Mouse (Mus musculus): ENCODE data around the gene Car6.

Car6 gene

DNA sequence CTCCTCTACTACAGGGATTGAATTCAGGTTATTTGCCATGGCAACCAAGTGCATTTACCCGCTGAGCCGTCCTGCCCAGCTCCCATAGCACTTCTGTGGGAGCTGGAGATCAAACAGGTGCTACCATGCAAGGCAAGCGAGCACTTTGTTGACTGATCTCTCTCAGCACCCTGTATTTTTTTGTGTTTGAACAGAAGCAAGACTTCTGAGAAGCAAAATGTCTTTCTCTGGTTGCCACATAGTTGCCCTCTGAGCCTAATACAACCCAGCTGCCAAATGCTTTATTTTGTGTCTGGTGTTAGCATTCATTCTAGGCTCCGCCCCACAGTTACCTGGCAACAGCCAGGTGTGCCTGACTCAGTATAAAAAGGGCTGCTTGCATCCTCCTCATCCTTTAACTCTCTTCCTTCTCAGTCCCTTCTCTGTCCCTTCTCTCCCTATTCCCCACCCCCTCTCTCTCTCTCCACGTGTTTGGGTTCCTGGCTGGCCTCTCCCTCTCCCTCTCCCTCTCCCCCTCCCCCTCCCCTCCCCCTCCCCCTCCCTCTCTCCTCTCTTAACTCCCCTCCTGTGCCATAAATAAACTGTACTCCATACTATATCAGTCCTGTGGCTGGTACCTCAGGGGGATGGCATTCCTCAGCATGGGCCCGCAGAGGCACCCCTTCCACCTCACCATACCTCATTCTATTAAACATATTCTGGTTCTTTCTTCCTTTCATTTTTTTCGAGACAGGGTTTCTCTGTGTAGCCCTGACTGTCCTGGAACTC lies 27.6 kb upstream of the Car6 start:
- no peak for DNase-seq

DNA sequence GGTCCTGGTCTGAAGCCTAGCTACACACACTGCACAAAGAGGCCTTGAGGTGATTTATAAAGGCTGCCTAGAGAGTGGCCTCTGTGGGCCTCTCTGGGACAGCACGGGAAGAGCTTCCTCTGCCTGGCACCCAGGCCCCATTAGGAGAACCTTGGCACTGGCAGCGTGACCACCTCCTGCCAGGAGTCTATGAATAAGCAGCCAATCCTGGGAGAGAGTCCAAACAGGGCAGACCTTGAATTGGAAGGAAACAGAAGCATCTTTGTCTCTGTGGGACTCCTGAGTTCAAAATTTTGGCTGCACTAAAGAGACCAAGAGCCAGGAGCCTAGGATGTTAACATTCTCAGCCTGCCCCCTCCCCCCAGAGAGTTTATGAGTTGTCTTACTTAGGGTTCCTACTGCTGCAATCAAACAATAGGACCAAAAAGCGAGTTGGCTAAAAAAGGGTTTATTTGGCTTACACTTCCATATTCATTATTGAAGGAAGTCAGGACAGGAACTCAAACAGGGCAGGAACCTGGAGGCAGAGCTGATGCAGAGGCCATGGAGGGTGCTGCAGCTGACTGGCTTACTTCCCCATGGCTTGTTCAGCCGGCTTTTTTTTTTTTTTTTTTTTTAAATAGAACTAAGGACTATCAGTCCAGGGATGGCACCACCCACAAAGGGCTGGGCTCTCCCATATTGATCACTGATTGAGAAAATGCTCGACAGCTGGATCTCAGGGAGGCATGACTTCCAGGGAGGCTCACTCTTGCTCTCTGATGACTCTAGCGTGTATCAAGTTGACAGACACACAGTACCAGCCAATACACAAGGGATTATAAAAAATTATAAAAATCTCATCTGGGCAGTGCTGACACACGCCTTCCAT lies 25.9 kb upstream of the Car6 start:
- DNase-seq = peak; percentile 90 to 93

DNA sequence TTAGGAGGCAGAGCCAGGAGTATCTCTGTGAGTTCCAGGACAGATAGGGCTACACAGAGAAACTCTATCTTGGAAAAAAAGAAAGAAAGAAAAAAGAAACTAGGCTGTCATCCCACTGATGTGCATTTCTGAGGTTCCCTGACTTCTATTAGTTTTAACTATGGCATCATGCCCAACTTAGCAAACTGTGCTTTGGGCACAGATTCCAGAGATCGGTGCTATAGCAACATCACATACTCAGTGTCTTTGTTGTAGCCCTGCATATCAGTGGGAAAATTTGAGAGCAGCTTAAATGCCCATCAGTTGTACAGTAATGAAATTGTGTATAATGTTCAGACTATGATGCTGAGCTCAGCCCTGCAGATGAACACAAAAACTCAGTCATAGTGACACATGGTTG lies 24.6 kb upstream of the Car6 start:
- no peak for DNase-seq

DNA sequence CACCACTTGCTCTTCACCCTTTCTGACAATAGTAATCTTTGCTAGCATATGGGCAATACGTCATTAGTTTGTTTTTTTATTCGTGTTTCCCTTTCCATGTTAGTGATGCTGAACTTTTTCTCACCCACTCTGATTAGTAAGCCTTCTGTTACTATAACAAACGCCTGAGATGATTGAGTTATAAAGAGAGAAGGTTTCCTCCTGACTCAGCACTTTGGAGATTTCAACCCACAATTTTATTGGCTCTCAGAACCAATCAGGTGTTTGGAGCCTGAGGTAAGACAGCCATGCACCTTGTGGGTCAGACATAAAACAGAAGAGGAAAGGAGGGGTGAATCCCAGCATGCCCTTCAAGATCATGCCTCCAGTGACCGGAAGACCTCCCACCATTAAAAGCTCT lies 22.7 kb upstream of the Car6 start:
- DNase-seq = no peak

- no peak for DNase-seq
Measured at GRCm38 (mm10) chr4:150221017-150221640, 20.0 kb upstream of the Car6 start.

GRCm38 (mm10) chr4:150220584-150220983 lies 19.5 kb upstream of the Car6 start:
- no peak for DNase-seq

DNA sequence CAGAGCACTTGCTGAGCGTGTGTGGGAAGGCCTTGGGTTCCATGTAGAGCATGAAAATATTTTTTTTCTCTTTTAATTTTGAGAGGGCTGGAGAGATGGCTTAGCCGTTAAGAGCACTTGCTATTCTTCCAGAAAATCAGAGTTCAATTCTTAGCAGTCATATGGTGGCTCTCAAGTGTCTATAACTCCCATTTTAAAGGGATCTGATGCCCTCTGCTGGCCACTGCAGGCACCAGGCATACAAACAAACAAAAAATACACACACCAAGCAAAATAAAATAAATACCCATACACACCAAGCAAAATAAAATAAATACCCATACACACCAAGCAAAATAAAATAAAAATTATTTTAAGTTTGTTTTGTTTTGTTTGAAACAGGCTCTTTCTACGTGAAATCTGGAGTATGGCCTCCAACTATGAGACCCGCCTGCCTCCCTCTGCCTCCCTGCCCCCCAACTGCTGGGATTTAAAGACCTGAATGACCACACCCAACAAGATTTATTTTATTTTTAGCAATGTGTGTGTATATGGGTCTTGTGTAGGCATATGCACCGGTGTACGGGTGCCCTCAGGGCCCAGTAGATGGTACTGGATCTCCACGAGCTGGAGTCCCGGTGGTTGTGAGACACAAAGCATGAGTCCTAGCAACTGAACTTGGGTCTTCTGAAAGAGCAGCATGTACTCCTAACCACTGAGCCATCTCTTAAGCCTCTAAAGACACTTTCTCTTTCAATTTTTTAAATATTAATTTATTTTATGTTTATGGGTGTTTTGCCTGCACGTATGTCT lies 18.6 kb upstream of the Car6 start:
- DNase-seq = peak; percentile 60 to 82

- DNase-seq = no peak
Measured at GRCm38 (mm10) chr4:150217935-150218334, 16.8 kb upstream of the Car6 start.

DNA sequence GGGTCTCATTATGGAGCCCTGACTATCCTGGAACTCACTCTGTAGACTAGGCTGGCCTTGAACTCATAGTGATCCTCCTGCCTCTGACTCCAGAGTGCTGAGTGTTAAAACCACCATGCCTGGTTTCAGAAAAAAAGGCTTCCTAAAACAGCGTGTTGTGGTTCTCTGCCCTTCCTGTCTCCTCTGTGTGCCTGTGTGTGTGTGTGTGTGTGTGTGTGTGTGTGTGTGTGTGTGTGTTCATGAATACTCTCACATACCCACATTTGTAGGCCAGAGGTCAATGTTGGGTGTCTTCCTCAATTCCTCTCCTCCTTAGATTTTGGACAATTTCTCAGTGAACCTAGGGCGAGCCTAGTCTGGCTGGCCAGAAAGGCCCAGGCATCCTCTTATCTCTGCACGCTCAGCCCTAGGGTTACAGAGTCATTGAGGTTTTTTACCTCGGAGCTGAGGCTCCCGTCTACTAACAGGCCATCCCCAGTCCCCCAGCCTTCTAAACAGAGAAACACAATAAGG lies 16.0 kb upstream of the Car6 start:
- no peak for DNase-seq

GRCm38 (mm10) chr4:150216423-150216822 lies 15.3 kb upstream of the Car6 start:
- no peak for DNase-seq

GRCm38 (mm10) chr4:150213910-150214309 lies 12.8 kb upstream of the Car6 start:
- peak in 1 of 2 experiments; percentile 37 for DNase-seq

- peak in 1 of 2 experiments; percentile 13 for DNase-seq
Measured at GRCm38 (mm10) chr4:150212553-150212971, 11.4 kb upstream of the Car6 start.

- DNase-seq = no peak
Measured at GRCm38 (mm10) chr4:150211930-150212552, 10.9 kb upstream of the Car6 start.

DNA sequence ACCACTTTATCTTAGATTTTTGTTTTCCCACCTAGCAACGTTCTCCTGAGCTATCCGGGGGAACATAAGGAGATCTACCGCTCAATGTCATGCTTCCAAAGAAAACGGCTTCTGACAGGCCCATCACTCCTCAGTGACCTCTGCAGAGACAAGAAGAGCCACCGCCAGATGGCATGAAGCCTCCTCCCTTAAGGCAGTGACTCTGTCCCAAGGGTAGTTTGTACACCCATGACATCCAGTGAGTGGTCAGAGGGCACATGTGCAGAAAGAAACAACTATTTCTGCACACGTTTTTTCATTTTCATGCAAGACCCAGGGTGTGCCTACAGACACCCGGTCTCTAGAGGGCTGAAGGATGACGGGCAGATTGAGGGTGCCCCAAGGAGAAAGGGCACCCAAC lies 9.2 kb upstream of the Car6 start:
- no peak for DNase-seq

DNA sequence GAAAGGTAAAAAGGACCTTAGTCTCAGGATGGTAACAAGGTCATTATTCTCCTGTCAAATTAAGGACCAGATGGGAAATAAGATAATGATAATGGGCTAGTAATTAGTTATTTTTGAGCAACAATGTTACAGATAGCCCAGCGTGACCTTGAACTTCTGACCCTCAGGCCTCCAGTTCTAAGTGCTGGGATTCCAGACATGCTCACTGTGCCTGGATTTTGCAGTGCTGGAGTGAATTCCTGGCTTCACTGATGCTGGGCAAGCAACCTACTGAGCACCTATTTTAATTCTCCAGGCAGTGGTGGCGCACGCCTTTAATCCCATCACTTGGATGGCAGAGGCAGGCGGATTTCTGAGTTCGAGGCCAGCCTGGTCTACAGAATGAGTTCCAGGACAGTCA lies 8.6 kb upstream of the Car6 start:
- no peak for DNase-seq

DNA sequence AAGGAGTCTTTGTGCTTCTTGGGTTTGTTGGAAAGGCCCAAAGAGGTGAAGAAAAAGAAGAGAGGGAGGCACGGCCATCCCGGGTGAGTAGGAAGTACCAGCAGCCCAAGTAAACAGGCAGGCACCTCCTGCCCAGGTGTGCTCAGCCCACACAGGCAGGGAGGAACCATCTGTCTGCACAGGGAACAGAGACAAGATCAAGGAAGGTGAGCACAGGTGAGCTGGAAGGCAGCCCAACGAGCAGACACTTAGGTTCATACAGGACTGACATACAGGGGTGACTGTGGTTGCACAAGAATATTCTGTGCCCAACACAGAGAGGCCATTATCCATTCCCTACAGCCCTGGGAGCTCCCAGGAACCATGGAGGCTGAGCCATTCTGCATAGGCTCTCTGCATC lies 3.7 kb upstream of the Car6 start:
- DNase-seq = no peak

- no peak for DNase-seq
Measured at GRCm38 (mm10) chr4:150202702-150203101, 1.6 kb upstream of the Car6 start.

DNA sequence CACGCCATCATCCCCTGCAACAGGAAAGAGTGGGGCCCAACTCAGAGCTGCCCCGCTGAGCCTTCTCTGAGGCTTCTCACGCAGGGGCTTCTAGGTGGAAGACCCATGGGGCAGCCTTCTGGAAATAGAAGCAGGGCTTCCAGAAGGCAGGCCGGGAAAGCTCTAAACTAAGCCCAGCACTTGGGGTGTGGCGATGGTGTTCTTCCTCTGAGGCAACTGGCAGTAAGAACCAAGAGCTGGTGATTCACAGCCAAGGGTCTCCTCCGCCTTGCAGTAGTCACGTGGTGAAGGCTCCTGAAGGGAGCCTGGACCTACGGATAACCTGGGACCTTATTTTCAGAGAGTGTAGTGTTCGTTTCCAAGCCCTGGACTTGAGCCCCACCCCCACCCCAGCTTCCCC lies 2.9 kb downstream of the Car6 start:
- DNase-seq = no peak

DNA sequence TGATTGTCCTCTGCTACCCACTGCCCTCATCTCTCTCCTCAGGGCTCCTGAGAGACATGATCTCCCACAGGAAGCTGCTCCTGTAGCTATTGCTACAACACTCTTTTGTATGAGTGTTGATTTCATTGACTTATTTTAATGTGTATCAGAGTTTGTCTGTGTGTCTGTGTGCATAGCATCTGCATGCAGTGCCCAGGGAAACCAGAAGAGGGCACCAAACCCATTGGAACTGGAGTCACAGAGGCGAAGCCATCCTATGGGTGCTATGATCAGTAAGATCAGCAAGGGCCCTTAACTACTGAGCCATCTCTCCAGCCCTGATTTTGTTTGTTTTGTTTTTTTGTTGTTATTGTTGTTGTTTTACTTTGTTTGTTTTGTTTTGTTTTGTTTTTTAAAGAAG lies 7.2 kb downstream of the Car6 start:
- peak; percentile 50 to 65 for DNase-seq

GRCm38 (mm10) chr4:150192199-150192598 lies 8.9 kb downstream of the Car6 start:
- DNase-seq = no peak

GRCm38 (mm10) chr4:150188236-150188635 lies 12.9 kb downstream of the Car6 start:
- DNase-seq = no peak

DNA sequence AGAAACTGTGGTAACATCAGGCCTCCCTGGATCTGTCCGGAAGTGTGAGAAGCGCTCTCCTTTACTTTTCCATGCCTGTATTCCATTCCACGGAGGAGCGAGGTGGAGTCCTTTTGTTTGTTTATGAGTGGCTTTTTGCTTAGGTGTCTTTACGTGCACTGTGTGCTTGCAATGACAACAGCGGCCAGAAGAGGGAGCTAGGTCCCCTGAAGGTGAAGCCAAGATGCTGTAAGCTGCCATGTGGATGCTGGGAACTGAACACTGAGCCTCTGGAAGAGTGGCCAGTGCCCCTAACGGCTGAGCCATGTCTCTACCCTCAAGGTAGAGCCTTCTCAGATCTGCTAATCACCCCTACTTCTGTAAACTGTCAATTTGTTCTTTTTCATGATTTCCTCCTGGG lies 19.8 kb downstream of the Car6 start:
- DNase-seq = peak in 1 of 2 experiments; percentile 15

Measured in cerebellum, postnatal 25 days (tissue).